Mouse (Mus musculus): ENCODE measurements around the gene Ccdc17.

GRCm38 (mm10) chr4:116596978-116597881, 776 bp downstream of the Ccdc17 start:
- TF ChIP-seq CTCF (IDR thresholded peaks at IDR 0.05; ENCODE audit: control insufficient read depth, insufficient read depth, insufficient replicate concordance, low read depth, low read length): no peak
- peak; percentile 66 for TF ChIP-seq POLR2A (IDR thresholded peaks at IDR 0.05; ENCODE audit: control insufficient read depth, low read depth, low read length)

Measured in testis, adult 2 months (tissue).